Mouse (Mus musculus) spleen, postnatal 10 days (tissue): ENCODE data around the gene Chrne.
"Not testable (repeated sequence)": the region's sequence is repeated elsewhere in the genome, so short reads cannot be mapped to it uniquely, and the experiment has no call there.

Experiments
- DNase-seq, 2 experiments: peaks; one replicate each; pipeline ENCODE4 v3.0.0; 2021 to 2022; ENCODE audit warnings: low spot score in 2 of 2

Chrne gene

DNA sequence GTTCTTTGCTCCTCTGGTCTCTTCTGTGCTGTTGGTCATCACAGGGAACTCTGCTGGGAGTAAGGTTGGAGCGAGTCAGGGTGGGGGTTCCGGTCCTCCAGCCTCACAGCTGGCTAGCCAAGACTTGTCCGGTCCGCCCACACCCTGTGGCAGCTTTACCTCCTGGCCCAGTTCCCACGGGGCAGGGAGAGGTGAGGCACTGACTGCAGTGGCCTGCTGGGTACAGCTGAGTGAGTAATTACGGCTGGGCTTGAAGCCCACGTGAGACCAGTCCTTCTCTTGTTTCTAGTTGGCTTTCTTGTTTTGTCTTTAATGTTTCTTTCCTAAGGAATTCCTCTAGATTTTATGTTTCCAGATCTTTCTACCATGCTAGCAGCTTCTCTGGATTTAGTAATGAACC, 33.6 kb downstream of the Chrne start:
- DNase-seq = no peak

DNA sequence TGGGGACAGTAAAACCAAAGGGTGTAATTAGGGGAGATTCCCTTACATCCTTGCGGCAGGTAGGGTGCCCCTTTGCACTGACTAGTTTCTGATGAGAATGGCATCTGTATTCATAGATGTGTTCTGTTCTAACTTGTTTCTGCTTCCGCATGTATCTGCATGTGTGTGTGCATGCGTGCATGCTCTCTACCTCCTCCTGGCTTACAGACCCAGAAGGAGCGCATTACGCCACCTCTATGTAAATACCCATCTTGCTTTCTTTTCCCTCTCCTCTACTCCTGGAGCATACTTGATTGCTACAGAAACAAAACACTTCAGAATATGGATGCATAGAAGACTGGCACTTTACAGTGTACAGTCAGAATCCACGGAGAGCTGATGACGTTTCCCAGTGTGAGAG, 35.2 kb downstream of the Chrne start:
- DNase-seq = no peak

DNA sequence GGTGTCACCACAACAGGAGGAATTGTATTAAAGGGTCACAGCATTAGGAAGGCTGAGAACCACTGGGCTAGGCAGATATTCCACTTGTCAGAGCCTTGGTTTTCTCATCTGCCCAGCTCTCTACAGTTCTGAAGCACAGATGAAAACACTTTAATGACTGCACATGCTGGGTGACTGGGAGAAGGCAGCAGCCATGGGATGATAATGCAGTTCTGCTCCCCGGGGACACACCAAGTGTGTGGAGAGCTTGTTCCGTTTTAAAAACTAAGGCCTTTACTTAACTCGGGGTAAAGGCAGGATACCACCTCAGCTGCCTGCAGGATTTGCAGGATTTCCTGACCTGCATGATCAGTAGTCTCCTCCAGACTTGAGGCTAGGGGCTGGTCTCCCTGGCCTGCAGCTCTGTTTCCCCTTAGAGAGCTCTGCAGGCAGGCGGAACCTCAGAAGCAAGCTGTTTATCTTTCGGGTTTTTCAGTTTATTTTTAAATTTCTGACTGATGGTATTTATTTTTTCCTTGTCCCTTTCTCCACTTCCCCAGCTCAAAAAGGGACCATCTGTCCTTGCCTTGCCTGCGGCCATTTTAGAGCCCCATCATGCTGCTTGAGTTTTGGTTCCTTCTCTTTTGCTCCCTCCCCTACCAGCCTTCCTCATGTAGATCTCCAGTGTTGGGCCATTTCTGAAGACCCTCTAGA, 35.8 kb downstream of the Chrne start:
- no peak for DNase-seq

DNA sequence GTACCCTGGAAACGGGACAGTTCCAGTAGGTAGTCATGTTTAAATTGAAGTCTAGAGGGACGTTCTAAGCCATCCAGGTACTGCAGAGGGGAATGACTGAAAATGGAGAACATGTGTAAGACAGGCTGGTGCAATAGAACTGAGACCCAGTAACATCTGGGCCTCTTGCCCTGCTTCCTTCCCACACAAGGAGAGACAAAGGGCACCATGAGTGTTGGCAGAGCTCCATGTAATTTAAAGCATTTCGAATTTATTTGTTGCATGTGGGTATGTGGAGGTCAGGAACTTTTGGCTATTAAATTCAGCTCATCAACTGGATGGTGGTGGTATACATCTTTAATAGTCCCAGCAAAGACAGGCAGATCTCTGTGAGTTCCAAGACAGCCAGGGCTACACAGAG, 36.8 kb downstream of the Chrne start:
- DNase-seq = no peak

DNA sequence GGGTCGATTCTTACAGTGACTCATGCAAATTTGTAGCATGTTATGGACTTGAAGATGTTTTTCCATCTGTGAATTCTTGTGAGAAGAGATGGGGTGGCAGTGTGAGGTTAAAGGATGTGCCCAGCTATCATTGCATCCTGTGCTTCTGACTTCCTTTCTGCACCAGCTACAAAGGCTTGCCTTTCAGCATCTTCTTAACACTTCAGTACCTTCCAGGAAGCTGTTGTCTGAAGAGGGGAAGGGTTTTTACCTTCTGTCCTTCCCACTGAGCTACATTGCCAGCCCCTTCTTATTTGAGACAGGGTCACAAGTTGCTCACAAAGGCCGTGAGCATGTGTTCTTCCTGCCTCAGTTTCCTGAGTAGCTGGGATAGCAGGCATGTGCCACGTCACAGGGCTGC, 38.1 kb downstream of the Chrne start:
- no peak for DNase-seq

DNA sequence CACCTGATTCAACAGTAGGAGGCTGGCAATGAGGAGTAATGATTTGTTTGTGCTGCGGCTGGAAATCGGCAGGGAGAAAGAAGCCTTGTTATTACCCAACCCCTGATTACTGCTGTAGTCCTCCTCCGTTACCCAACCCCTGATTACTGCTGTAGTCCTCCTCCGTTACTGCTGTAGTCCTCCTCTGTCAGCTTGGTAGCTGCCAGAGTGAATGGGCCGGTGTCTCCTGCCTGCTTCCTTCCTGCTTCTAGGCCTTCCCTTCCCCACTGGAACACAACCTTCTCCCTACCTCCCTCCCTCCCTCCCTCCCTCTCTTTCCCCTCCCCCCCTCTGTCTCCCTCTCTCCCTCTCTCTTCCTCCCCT, 38.7 kb downstream of the Chrne start:
- DNase-seq = no peak

DNA sequence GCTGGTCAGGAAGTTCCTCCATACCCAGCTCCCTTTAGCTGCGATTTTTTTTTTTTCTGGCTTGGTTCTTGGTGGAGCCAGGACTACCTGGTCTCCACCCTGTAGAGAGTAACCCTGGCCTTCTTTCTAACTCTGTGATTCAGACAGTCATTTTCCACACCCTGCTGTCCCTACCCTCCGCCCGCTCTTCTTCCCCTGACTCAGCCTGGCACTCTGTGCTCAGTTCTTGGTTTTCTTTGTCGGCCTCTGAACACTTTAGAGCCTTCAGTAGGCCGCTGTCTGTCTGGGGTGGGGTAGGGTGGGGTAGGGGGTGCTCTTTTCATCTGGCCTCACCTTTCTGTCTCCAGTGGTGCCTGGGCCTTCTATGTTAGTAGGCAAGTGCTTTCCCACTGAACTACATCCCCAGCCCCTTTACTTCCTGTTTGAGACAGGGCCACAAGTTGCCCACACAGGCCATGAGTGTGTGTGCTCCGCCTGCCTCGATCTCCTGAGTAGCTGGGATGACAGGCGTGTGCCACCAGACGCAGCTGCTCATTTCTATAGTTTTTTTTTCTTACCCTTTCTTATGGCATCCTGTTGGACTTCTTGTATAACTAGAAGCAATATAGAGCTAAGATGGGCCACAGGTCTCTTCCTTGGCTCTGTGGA, 39.2 kb downstream of the Chrne start:
- DNase-seq = no peak

DNA sequence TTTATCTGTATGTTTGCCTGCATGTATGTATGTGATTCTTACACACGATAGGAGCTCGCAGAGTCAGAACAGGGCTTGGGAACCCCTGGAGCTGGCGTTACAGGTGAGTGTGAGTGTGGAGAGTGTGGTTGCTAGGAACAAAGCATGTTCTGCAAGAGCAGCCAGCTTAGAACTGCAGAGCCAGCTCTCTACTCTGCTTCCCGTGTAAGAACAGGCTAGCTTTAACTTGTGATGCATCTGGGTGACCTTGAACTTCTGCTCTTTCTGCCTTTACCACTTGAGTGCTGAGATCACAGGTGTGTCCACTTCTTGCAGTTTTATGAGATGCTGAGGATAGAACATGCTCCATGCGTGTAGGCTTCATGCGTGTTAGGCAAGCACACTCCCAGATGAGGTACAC, 40.1 kb downstream of the Chrne start:
- no peak for DNase-seq

DNA sequence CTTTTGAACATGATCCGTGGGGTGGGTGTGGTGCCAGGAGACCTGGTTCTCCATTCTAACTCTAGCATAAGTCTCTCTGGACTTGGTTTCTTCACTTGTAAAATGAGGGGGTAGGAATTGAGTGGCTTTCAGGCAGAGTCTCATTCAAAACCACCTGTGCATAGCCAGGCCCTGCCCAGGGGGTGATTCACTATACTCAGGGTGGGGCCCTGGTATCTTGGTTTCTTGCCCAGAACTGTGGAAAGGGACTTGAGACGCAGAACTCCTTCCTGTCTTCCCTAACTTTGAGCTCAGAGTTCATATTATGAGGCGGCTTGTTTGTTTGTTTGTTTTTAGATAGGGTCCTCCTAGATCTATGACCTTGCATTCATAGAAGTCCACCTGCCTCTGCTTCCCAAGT, 41.8 kb downstream of the Chrne start:
- DNase-seq = no peak

DNA sequence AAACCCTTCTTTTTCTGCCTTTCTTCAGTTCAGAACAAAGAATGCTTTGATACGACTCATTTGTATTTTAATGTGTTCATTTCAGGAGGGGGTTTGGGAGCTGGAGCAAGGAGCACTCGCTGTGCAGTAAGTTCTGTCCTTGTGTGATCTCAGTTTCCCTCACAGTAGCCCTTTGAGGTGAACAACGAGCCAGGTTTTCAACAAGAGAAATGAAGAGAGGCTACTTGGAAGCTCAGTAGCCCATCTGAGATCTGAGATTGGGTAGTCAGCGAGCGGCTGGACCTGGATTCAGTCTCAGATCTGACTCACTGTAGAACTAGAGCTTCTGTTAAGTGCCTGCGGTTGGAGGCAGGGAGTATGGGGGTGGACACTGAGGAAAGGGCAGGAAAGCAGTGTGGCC, 45.1 kb downstream of the Chrne start:
- DNase-seq = no peak

DNA sequence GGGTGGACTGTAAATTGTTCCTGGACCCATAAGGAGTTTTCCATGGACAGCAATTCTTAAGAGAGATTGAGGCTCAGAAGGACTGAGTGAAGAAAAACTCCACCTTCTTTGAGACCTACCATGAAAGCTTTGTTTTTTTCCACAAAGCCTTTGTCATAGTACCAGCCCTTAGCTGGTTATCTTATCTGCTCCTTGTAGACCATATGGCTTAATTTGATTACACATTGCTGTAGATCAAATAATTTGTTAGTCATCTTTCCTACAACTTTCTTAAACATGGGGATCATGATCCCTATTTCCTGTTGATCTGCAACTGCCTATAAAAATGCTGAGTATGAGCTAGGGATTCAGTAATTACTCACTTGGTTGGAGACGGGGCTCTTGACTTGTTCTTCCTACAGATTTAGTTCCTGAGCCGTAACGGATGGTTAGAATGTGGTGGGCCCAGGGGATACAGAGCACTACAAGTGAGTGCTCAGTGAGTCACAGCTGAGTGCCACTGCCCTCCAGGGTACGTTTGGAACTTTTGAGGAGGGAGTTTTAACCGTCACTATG, 46.6 kb downstream of the Chrne start:
- no peak for DNase-seq

DNA sequence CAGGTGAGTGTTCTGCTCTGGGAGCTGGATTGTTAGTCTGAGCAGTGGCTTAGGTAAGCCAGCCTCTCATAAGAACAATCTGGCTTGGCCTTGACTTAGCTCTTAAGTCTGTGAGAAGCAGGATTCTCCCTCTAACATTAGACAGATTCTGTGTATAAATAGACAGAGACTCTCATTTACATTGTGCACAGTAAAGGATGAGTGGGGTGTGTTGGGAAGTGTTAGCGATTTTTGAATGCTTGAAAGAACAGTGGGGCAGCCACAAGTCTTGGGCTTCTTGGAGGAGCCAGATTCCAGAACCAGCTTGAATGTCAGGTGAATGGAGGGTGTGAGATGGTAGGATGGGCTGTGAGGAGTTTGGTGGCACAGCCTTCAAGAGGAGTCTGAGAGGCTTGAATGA, 47.4 kb downstream of the Chrne start:
- no peak for DNase-seq

DNA sequence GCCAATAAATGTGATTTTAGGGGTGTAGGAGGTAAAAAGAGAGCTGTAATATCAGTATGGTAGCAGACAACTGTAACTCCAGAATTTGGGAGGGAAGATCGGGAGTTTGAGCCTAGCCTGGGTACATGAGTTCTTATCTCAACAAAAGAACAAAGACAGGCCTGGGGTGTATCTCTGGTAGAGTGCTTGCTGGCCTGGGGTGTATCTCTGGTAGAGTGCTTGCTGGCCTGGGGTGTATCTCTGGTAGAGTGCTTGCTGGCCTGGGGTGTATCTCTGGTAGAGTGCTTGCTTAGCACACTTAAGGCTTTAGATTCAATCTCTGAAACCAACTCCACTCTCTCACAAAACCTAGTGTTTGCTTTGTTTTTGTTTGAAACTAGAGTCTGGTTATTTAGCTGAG, 48.4 kb downstream of the Chrne start:
- DNase-seq = not testable (repeated sequence)

DNA sequence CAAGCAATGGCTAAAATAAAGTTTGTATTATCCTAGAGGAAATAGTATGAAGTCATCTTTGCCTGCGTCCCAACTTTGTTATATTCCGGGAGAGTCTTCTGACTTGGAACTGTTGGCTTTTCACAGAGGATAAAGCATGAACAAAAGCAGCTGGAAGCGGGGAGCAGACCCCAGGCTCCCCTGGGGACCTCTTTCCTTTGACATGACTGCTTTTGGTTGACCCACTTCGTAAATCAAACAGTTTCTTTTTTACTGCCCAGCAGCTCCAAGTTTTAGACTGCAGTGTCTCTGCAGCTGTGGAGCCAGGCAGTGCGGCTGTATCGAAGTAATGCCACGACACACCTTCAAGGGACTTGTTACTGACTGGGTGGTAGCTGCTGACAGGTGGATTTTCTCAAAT, 52.4 kb downstream of the Chrne start:
- no peak for DNase-seq
